11 mouse cellular contexts compared by ENCODE assay signal in the genomic region with DNA sequence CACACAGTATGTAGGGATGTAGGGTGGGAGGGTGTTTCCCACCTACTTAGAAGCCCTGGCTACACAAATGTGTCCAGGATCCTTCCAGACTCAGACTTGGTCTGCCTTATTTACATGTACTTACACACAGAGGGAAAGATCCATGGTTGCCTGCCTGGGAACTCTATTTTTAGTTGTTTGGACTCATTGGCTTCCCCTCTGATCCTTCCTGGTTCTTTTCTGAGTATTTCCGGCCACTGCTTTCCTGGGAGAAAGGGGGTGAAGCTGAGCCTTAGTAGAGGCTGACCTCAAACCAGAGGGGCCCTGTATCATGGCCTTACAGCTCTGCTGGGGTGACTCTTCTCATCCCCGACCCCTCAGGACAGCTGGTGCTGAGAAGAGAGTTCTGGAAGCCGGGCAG.
DNase-seq lines count a peak whose midpoint lies in the region; ATAC-seq and TF ChIP-seq lines count a peak whose summit lies in the region.
"Had no signal": no experiment of that assay in that cellular context is flagged by ENCODE, and none has a peak within 500 bp of the region (broad histone marks: within the 10 kb centered on the region; RNA-seq: fewer than 3 reads in every experiment).

No protein-coding gene starts in this region.

- no peaks in the 10 kb centered on the region for H3K27me3 ChIP-seq in kidney, embryonic 15.5 days
- H3K27me3 ChIP-seq in heart, embryonic 15.5 days, result no peaks in the 10 kb centered on the region
- no peaks in the 10 kb centered on the region for H3K27me3 ChIP-seq in midbrain, embryonic 13.5 days

- H3K4me3 ChIP-seq in kidney, embryonic 15.5 days (replicated peaks), result no peak overlapping the region
- H3K4me3 ChIP-seq in cortical plate, adult 2 months (ENCODE audit: insufficient read depth, low read length), result no peak overlapping the region
- no peak overlapping the region for H3K4me3 ChIP-seq in heart, embryonic 15.5 days
- H3K4me3 ChIP-seq in midbrain, embryonic 13.5 days (replicated peaks), result no peak overlapping the region

- TF ChIP-seq POLR2A in cortical plate, adult 2 months (IDR thresholded peaks at IDR 0.05; ENCODE audit: extremely low read depth, insufficient read depth, low read length), result no peak

- TF ChIP-seq CTCF in cortical plate, adult 2 months (IDR thresholded peaks at IDR 0.05; ENCODE audit: extremely low read depth, insufficient read depth, low read length), result no peak

- H3K9me3 ChIP-seq in kidney, embryonic 15.5 days (replicated peaks), result no peaks in the 10 kb centered on the region
- H3K9me3 ChIP-seq in heart, embryonic 15.5 days (replicated peaks), result no peaks in the 10 kb centered on the region
- no peaks in the 10 kb centered on the region for H3K9me3 ChIP-seq in midbrain, embryonic 13.5 days
- H3K9me3 ChIP-seq: G1E had no signal

- 46% methylated on average over 3 of the region's 3 CpGs for WGBS in kidney, embryonic 15.5 days
- 50% methylated on average over 3 of the region's 3 CpGs for WGBS in heart, embryonic 15.5 days
- 73% methylated on average over 3 of the region's 3 CpGs for WGBS in midbrain, embryonic 13.5 days

- peak overlapping the region; percentile 9; the same call in 1 of the 2 replicates for H3K4me2 ChIP-seq in kidney, embryonic 15.5 days
- H3K4me2 ChIP-seq in heart, embryonic 15.5 days, result peak overlapping the region; percentile 5; the same call in 1 of the 2 replicates
- no peak overlapping the region for H3K4me2 ChIP-seq in midbrain, embryonic 13.5 days (replicated peaks)

- peak overlapping the region; percentile 93 for H3K27ac ChIP-seq in kidney, embryonic 15.5 days
- H3K27ac ChIP-seq in cortical plate, adult 2 months (ENCODE audit: insufficient read depth, low read length), result peak overlapping the region; percentile 91
- H3K27ac ChIP-seq in heart, embryonic 15.5 days, result peak overlapping the region; percentile 90
- H3K27ac ChIP-seq in midbrain, embryonic 13.5 days, result peak overlapping the region; percentile 51

- H3K9ac ChIP-seq in kidney, embryonic 15.5 days, result no peak overlapping the region
- H3K9ac ChIP-seq in heart, embryonic 15.5 days, result no peak overlapping the region; the same call in 1 of the 2 replicates
- H3K9ac ChIP-seq in midbrain, embryonic 13.5 days (replicated peaks), result no peak overlapping the region

- 0 out of 2 replicates have a peak, but pooled peaks have one; percentile 7 for ATAC-seq in kidney, embryonic 15.5 days (replicated peaks; ENCODE audit: low FRiP score)
- ATAC-seq in heart, embryonic 15.5 days (replicated peaks; ENCODE audit: insufficient number of reproducible peaks, insufficient read depth, low FRiP score, low read depth), result no peak
- no peak; the same call in 1 of the 2 replicates for ATAC-seq in midbrain, embryonic 13.5 days

- no peak for DNase-seq in kidney, postnatal 14 days
- no peak for DNase-seq in thymus, adult 18-20 months
- DNase-seq in embryo, embryonic 9.5 days (ENCODE audit: extremely low spot score), result no peak
- no peak for DNase-seq in c-Kit-positive CD71-positive TER-119-positive erythroid progenitor cells, embryonic 14.5 days (ENCODE audit: low spot score)
- DNase-seq: cerebellum, postnatal 36 days; right cerebral cortex, postnatal 14 days had no signal

- peaks cover 34% of the 10 kb centered on the region for H3K4me1 ChIP-seq in kidney, embryonic 15.5 days
- H3K4me1 ChIP-seq in cortical plate, adult 2 months (ENCODE audit: control insufficient read depth, insufficient read depth, low read length), result no peaks in the 10 kb centered on the region
- peaks cover 30% of the 10 kb centered on the region for H3K4me1 ChIP-seq in heart, embryonic 15.5 days (replicated peaks)
- no peaks in the 10 kb centered on the region for H3K4me1 ChIP-seq in midbrain, embryonic 13.5 days (replicated peaks)

- no peaks in the 10 kb centered on the region for H3K36me3 ChIP-seq in kidney, embryonic 15.5 days
- H3K36me3 ChIP-seq in heart, embryonic 15.5 days, result no peaks in the 10 kb centered on the region
- H3K36me3 ChIP-seq in midbrain, embryonic 13.5 days, result no peaks in the 10 kb centered on the region
- H3K36me3 ChIP-seq: G1E had no signal
